Mouse (Mus musculus): Measurements from ENCODE around the gene Aqp11.

DNA sequence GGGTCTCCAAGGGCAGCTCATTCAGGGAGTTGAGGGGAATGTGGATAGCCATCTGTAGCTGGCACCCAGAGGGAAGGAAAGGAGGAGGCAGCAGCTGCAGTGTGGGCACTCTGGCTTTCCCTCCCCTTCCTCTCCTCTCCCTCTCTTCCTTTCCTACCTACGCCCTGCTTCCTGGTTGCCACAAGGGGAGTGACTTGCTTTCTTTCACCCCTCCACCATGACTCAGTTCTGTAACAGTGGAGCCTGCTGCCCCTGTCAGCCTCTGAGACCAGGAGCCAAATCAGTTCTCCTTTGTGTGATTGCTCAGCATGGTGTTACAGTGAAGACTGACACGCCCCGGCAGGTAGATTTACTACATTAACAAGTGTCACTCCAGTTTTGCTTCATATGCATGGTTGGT, 28.9 kb downstream of the Aqp11 start:
- TF ChIP-seq CTCF (conservative IDR thresholded peaks at IDR 0.05; ENCODE audit: low read length) (no peak), POU5F1 (IDR thresholded peaks at IDR 0.05; ENCODE audit: borderline replicate concordance, low read length) (no peak), NANOG (IDR thresholded peaks at IDR 0.05; ENCODE audit: borderline replicate concordance, low read length) (no peak)
